Mouse (Mus musculus): Measurements from ENCODE around the gene Armt1.

GRCm38 (mm10) chr10:4482355-4482754, 50.1 kb downstream of the Armt1 start, which contains the start of gene Ccdc170:
- TF ChIP-seq GATA1 (IDR thresholded peaks at IDR 0.05; ENCODE audit: low read depth, low read length), result no peak
- no peak for TF ChIP-seq EP300 (IDR thresholded peaks at IDR 0.05; ENCODE audit: low read depth in 1 of 2, low read length in 2 of 2)
- TF ChIP-seq ETS1 (IDR thresholded peaks at IDR 0.05; ENCODE audit: low read depth, low read length), result no peak
- no peak for TF ChIP-seq MAX (IDR thresholded peaks at IDR 0.05; ENCODE audit: low read length)
- TF ChIP-seq POLR2AphosphoS5 (IDR thresholded peaks at IDR 0.05; ENCODE audit: borderline replicate concordance, low read depth, low read length), result no peak
- TF ChIP-seq ZKSCAN1 (IDR thresholded peaks at IDR 0.05; ENCODE audit: low read depth, low read length), result no peak
- no peak for TF ChIP-seq CHD1 (IDR thresholded peaks at IDR 0.05; ENCODE audit: low read depth, low read length)
